Mouse (Mus musculus) heart, adult 9 months (tissue): ENCODE measurements around the gene Sema6d.

Source experiments
- DNase-seq, 2 experiments: peaks; one replicate each; pipeline ENCODE4 v3.0.0; 2022; ENCODE audit warnings: low spot score in 2 of 2

The Sema6d gene

GRCm38 (mm10) chr2:124651146-124651545, 561.4 kb downstream of the Sema6d start:
- peak; percentile 40 to 43 for DNase-seq

GRCm38 (mm10) chr2:124653161-124653560, 563.4 kb downstream of the Sema6d start:
- DNase-seq = no peak

GRCm38 (mm10) chr2:124657358-124657757, 567.6 kb downstream of the Sema6d start:
- DNase-seq = no peak

GRCm38 (mm10) chr2:124658374-124658773, 568.6 kb downstream of the Sema6d start:
- DNase-seq = no peak

- no peak for DNase-seq
These were observed 569.8 kb downstream of the Sema6d start for GRCm38 (mm10) chr2:124659601-124660000.

- no peak for DNase-seq
These were observed 570.9 kb downstream of the Sema6d start for GRCm38 (mm10) chr2:124660686-124661085.

GRCm38 (mm10) chr2:124661316-124661715, 571.5 kb downstream of the Sema6d start:
- no peak for DNase-seq

GRCm38 (mm10) chr2:124662257-124662656, 572.5 kb downstream of the Sema6d start:
- DNase-seq = peak; percentile 34 to 41

- DNase-seq = no peak
These were observed 574.4 kb downstream of the Sema6d start for GRCm38 (mm10) chr2:124664191-124664590.

- DNase-seq = no peak
These were observed 578.7 kb downstream of the Sema6d start for GRCm38 (mm10) chr2:124668431-124668830.

GRCm38 (mm10) chr2:124673117-124673516, 583.3 kb downstream of the Sema6d start:
- no peak for DNase-seq

- peak; percentile 79 to 84 for DNase-seq
These were observed 594.7 kb downstream of the Sema6d start for GRCm38 (mm10) chr2:124684481-124684901.

GRCm38 (mm10) chr2:124690372-124690771, 600.6 kb downstream of the Sema6d start:
- peak; percentile 19 to 53 for DNase-seq

GRCm38 (mm10) chr2:124702621-124703020, 612.9 kb downstream of the Sema6d start:
- DNase-seq = no peak

GRCm38 (mm10) chr2:124704922-124705321, 615.2 kb downstream of the Sema6d start:
- peak; percentile 24 to 47 for DNase-seq

GRCm38 (mm10) chr2:124705806-124706205, 616.0 kb downstream of the Sema6d start:
- DNase-seq = no peak

GRCm38 (mm10) chr2:124706896-124707295, 617.1 kb downstream of the Sema6d start:
- DNase-seq = no peak
